Mouse (Mus musculus) neural tube, embryonic 15.5 days (tissue): Measurements from ENCODE around the gene Inpp4a. TPM values are rescaled to one million over a fixed set of nuclear protein-coding genes. Genes with fewer than 3 reads are reported as not detected.

Experiments used
- ATAC-seq: fragments of 200-750 bp; cut with Nextera tagmentation; 2 replicates; pipeline ENCODE4 v1.8.0; 2017; ENCODE audit warnings: mild to moderate bottlenecking, moderate TSS enrichment, moderate library complexity; ENCODE audit not compliant: low FRiP score
- H3K27ac ChIP-seq: fragments of 300-500 bp; sonication (generic); replicated peaks from 2 replicates; pipeline ENCODE4 v1.5.1; 2015; ENCODE audit warnings: mild to moderate bottlenecking, inconsistent platforms
- H3K27me3 ChIP-seq: fragments of 300-500 bp; sonication (generic); replicated peaks from 2 replicates; pipeline ENCODE4 v1.6.1; 2015; ENCODE audit warnings: inconsistent platforms
- H3K36me3 ChIP-seq: fragments of 300-500 bp; sonication (generic); 2 replicates; pipeline ENCODE4 v1.6.1; 2015; ENCODE audit warnings: inconsistent platforms
- H3K4me1 ChIP-seq: fragments of 300-500 bp; sonication (generic); 2 replicates; pipeline ENCODE4 v1.6.1; 2015; ENCODE audit warnings: inconsistent platforms
- H3K4me2 ChIP-seq: fragments of 300-500 bp; sonication (generic); 2 replicates; pipeline ENCODE4 v1.6.1; 2015; ENCODE audit warnings: inconsistent platforms, mild to moderate bottlenecking, moderate library complexity
- H3K4me3 ChIP-seq: fragments of 300-500 bp; sonication (generic); replicated peaks from 2 replicates; pipeline ENCODE4 v1.5.1; 2015; ENCODE audit warnings: mild to moderate bottlenecking, inconsistent platforms
- H3K9ac ChIP-seq: fragments of 300-500 bp; sonication (generic); replicated peaks from 2 replicates; pipeline ENCODE4 v1.6.1; 2015; ENCODE audit warnings: mild to moderate bottlenecking, inconsistent platforms
- H3K9me3 ChIP-seq: fragments of 300-500 bp; sonication (generic); replicated peaks from 2 replicates; pipeline ENCODE4 v1.6.1; 2016; ENCODE audit warnings: inconsistent platforms
- WGBS: fragments of 180-500 bp; shearing (Covaris S2); methylation state at CpG from one replicate; pipeline ENCODE4 v1.1.7; 2015; ENCODE audit warnings: mixed read lengths; 5-methylcytosine and 5-hydroxymethylcytosine counted together
- polyA plus RNA-seq: library from polyadenylated mRNA; unstranded; fragments of >200 nt; fragmentation: Nextera tagmentation; extraction: Ambion mirVana; gene quantifications from 2 replicates; pipeline ENCODE4 v1.2.1, GENCODE M21; 2015

Inpp4a gene
- polyA plus RNA-seq, 1 experiment from 2014 or later: 67.4 TPM

- Histone ChIP-seq H3K36me3 (peaks cover 33% of the 10 kb centered on the region), H3K27me3 (no peaks in the 10 kb centered on the region), H3K27ac (no peak overlapping the region), H3K9ac (no peak overlapping the region), H3K9me3 (no peaks in the 10 kb centered on the region), H3K4me3 (no peak overlapping the region), H3K4me1 (no peaks in the 10 kb centered on the region), H3K4me2 (no peak overlapping the region)
- WGBS: 92% methylated on average over 3 of the region's 3 CpGs
- no peak for ATAC-seq
Observed at GRCm38 (mm10) chr1:37360781-37361180, 61.1 kb downstream of the Inpp4a start.

GRCm38 (mm10) chr1:37362721-37363120 lies 63.1 kb downstream of the Inpp4a start:
- Histone ChIP-seq H3K27ac (no peak overlapping the region), H3K4me3 (no peak overlapping the region), H3K27me3 (no peaks in the 10 kb centered on the region), H3K9ac (no peak overlapping the region), H3K4me2 (no peak overlapping the region), H3K9me3 (no peaks in the 10 kb centered on the region), H3K36me3 (peaks cover 46% of the 10 kb centered on the region), H3K4me1 (no peaks in the 10 kb centered on the region)
- ATAC-seq: no peak
- 82% methylated on average over 10 of the region's 10 CpGs for WGBS

- peaks cover 71% of the 10 kb centered on the region for H3K36me3 ChIP-seq
- 90% methylated on average over 10 of the region's 10 CpGs for WGBS
Observed at GRCm38 (mm10) chr1:37368125-37368524, 68.5 kb downstream of the Inpp4a start.

GRCm38 (mm10) chr1:37368768-37369385 lies 69.2 kb downstream of the Inpp4a start:
- H3K4me1 ChIP-seq: no peaks in the 10 kb centered on the region
- no peak overlapping the region for H3K27ac ChIP-seq
- 92% methylated on average over 7 of the region's 7 CpGs for WGBS
- H3K9ac ChIP-seq: no peak overlapping the region
- no peaks in the 10 kb centered on the region for H3K27me3 ChIP-seq
- no peak overlapping the region for H3K4me2 ChIP-seq
- no peak overlapping the region for H3K4me3 ChIP-seq
- ATAC-seq: no peak
- H3K9me3 ChIP-seq: no peaks in the 10 kb centered on the region
- peaks cover 69% of the 10 kb centered on the region for H3K36me3 ChIP-seq

More at GRCm38 (mm10) chr1:37368125-37368524, 68.5 kb downstream of the Inpp4a start:
- H3K9me3 ChIP-seq: no peaks in the 10 kb centered on the region
- H3K4me1 ChIP-seq: no peaks in the 10 kb centered on the region
- no peak overlapping the region for H3K4me2 ChIP-seq
- H3K9ac ChIP-seq: no peak overlapping the region
- H3K27me3 ChIP-seq: no peaks in the 10 kb centered on the region
- no peak for ATAC-seq
- H3K27ac ChIP-seq: no peak overlapping the region
- no peak overlapping the region for H3K4me3 ChIP-seq

GRCm38 (mm10) chr1:37376177-37376576 lies 76.5 kb downstream of the Inpp4a start:
- H3K4me1 ChIP-seq: no peaks in the 10 kb centered on the region
- H3K36me3 ChIP-seq: peaks cover 68% of the 10 kb centered on the region
- WGBS: 93% methylated on average over 8 of the region's 8 CpGs
- ATAC-seq: no peak
- H3K4me3 ChIP-seq: no peak overlapping the region
- H3K27ac ChIP-seq: no peak overlapping the region
- H3K27me3 ChIP-seq: no peaks in the 10 kb centered on the region
- no peak overlapping the region for H3K4me2 ChIP-seq
- H3K9me3 ChIP-seq: no peaks in the 10 kb centered on the region
- no peak overlapping the region for H3K9ac ChIP-seq

- no peak overlapping the region for H3K4me3 ChIP-seq
- no peaks in the 10 kb centered on the region for H3K9me3 ChIP-seq
- no peaks in the 10 kb centered on the region for H3K4me1 ChIP-seq
- H3K27ac ChIP-seq: no peak overlapping the region
- no peaks in the 10 kb centered on the region for H3K27me3 ChIP-seq
- ATAC-seq: no peak
- H3K36me3 ChIP-seq: peaks cover 62% of the 10 kb centered on the region
- no peak overlapping the region for H3K9ac ChIP-seq
- H3K4me2 ChIP-seq: no peak overlapping the region
- 96% methylated on average over 2 of the region's 2 CpGs for WGBS
Observed at GRCm38 (mm10) chr1:37376751-37377150, 77.1 kb downstream of the Inpp4a start.

GRCm38 (mm10) chr1:37378095-37378494 lies 78.4 kb downstream of the Inpp4a start:
- 89% methylated on average over 5 of the region's 5 CpGs for WGBS
- Histone ChIP-seq H3K36me3 (peaks cover 49% of the 10 kb centered on the region), H3K9me3 (no peaks in the 10 kb centered on the region), H3K4me1 (no peaks in the 10 kb centered on the region), H3K4me3 (no peak overlapping the region), H3K27ac (no peak overlapping the region), H3K4me2 (no peak overlapping the region), H3K9ac (no peak overlapping the region), H3K27me3 (no peaks in the 10 kb centered on the region)
- no peak for ATAC-seq

GRCm38 (mm10) chr1:37379536-37379935 lies 79.9 kb downstream of the Inpp4a start:
- Histone ChIP-seq H3K4me1 (no peaks in the 10 kb centered on the region), H3K36me3 (peaks cover 48% of the 10 kb centered on the region), H3K27me3 (no peaks in the 10 kb centered on the region), H3K27ac (no peak overlapping the region), H3K4me3 (no peak overlapping the region), H3K9me3 (no peaks in the 10 kb centered on the region), H3K4me2 (no peak overlapping the region), H3K9ac (no peak overlapping the region)
- 75% methylated on average over 4 of the region's 4 CpGs for WGBS
- no peak for ATAC-seq

- WGBS: 95% methylated on average over 5 of the region's 5 CpGs
- peaks cover 43% of the 10 kb centered on the region for H3K36me3 ChIP-seq
Observed at GRCm38 (mm10) chr1:37380913-37381312, 81.2 kb downstream of the Inpp4a start.

GRCm38 (mm10) chr1:37384304-37384703 lies 84.6 kb downstream of the Inpp4a start:
- H3K27me3 ChIP-seq: no peaks in the 10 kb centered on the region
- H3K36me3 ChIP-seq: peaks cover 34% of the 10 kb centered on the region
- H3K4me2 ChIP-seq: no peak overlapping the region
- ATAC-seq: no peak
- WGBS: 90% methylated on average over 3 of the region's 3 CpGs
- no peak overlapping the region for H3K4me3 ChIP-seq
- H3K9me3 ChIP-seq: no peaks in the 10 kb centered on the region
- H3K27ac ChIP-seq: no peak overlapping the region
- no peak overlapping the region for H3K9ac ChIP-seq
- no peaks in the 10 kb centered on the region for H3K4me1 ChIP-seq

More at GRCm38 (mm10) chr1:37380913-37381312, 81.2 kb downstream of the Inpp4a start:
- Histone ChIP-seq H3K27me3 (no peaks in the 10 kb centered on the region), H3K9ac (no peak overlapping the region), H3K4me1 (no peaks in the 10 kb centered on the region), H3K27ac (no peak overlapping the region), H3K9me3 (no peaks in the 10 kb centered on the region), H3K4me2 (no peak overlapping the region), H3K4me3 (no peak overlapping the region)
- ATAC-seq: no peak

GRCm38 (mm10) chr1:37386448-37386971 lies 86.8 kb downstream of the Inpp4a start:
- Histone ChIP-seq H3K4me2 (no peak overlapping the region), H3K9ac (no peak overlapping the region), H3K36me3 (peaks cover 36% of the 10 kb centered on the region), H3K4me3 (no peak overlapping the region), H3K4me1 (no peaks in the 10 kb centered on the region), H3K9me3 (no peaks in the 10 kb centered on the region), H3K27me3 (no peaks in the 10 kb centered on the region), H3K27ac (no peak overlapping the region)
- ATAC-seq: no peak
- 83% methylated on average over 7 of the region's 7 CpGs for WGBS

- WGBS: 68% methylated on average over 5 of the region's 5 CpGs
- Histone ChIP-seq H3K9me3 (no peaks in the 10 kb centered on the region), H3K4me1 (no peaks in the 10 kb centered on the region), H3K4me2 (no peak overlapping the region), H3K4me3 (no peak overlapping the region), H3K9ac (no peak overlapping the region), H3K27me3 (no peaks in the 10 kb centered on the region), H3K27ac (no peak overlapping the region), H3K36me3 (peaks cover 75% of the 10 kb centered on the region)
- no peak for ATAC-seq
Observed at GRCm38 (mm10) chr1:37393174-37393573, 93.5 kb downstream of the Inpp4a start.
